Mouse (Mus musculus) CD4-positive, CD25-positive, alpha-beta regulatory T cell (primary cell): Measurements from ENCODE around the gene Il17a. TPM values are rescaled to one million over a fixed set of nuclear protein-coding genes. Genes with fewer than 3 reads are reported as not detected.

Experiments used
- polyA plus RNA-seq: library from polyadenylated mRNA; unstranded; fragments of 100-300 nt; shearing (Covaris generic); gene quantifications from one replicate; pipeline ENCODE4 v1.2.1, GENCODE M21; 2017

Gene Il17a
- polyA plus RNA-seq, result not detected

DNA sequence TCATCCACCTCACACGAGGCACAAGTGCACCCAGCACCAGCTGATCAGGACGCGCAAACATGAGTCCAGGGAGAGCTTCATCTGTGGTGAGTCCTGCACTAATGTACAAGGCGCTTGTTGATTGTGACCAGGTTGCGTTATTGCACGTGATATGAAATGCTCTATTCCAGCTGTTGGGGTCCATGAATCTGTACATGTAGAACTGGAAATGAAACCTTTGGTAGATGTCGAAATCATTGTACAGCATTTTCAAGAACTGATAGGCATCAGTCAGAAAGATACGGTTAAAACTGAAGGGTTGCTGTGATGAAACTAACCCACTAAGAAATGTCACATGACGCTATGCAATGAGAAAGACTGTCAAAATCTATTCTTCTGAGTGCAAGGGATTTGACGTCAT lies at the start of gene Il17a:
TSS of gene Il17a (plus strand) at position 3 of the 400 bp plus-strand sequence.

Other genes with a start within 250 kb of the Il17a start
- gene Pkhd1, start 112.8 kb upstream of the Il17a start, polyA plus RNA-seq, result 0.04 TPM
- 0.43 TPM for gene Il17f, start 59.7 kb downstream of the Il17a start, polyA plus RNA-seq
- gene Mcm3, start 89.4 kb downstream of the Il17a start, polyA plus RNA-seq, result 54.8 TPM
- gene Paqr8, start 159.7 kb downstream of the Il17a start, polyA plus RNA-seq, result 5.7 TPM
- gene Efhc1, start 220.7 kb downstream of the Il17a start, polyA plus RNA-seq, result 0.28 TPM